Mouse (Mus musculus) MEL (cell line): ENCODE measurements around the gene Gphb5. TPM values are rescaled to one million over a fixed set of nuclear protein-coding genes. Genes with fewer than 3 reads are reported as not detected.
A peak's percentile ranks its signal among the peaks of the same experiment; 100 is the strongest.

Experiments used
- DNase-seq: peaks from one replicate; pipeline ENCODE4 v3.0.0; 2011; ENCODE audit warnings: low read depth, low spot score
- H3K27ac ChIP-seq: 2 replicates; pipeline ENCODE4 v1.5.1; 2012; ENCODE audit warnings: low read depth, mild to moderate bottlenecking, control low read depth, low read length, moderate library complexity; ENCODE audit not compliant: control insufficient read depth
- H3K27me3 ChIP-seq, 2 experiments: fragments of 150-350 bp in 1 of 2; sonication (generic) in 1 of 2; 2 replicates each; pipeline ENCODE4 v1.6.1; 2012; ENCODE audit warnings: low read length in 2 of 2, mild to moderate bottlenecking in 2 of 2, improper control_type of control experiment in 1 of 2, moderate library complexity in 1 of 2; ENCODE audit not compliant: insufficient read depth in 2 of 2, control insufficient read depth in 1 of 2
- H3K36me3 ChIP-seq, 2 experiments: 2 replicates each; pipeline ENCODE4 v1.6.1; 2012 to 2014; ENCODE audit warnings: low read length in 2 of 2, improper control_type of control experiment in 1 of 2, inconsistent platforms in 1 of 2, mild to moderate bottlenecking in 1 of 2; ENCODE audit not compliant: insufficient read depth in 2 of 2, control insufficient read depth in 1 of 2
- H3K4me1 ChIP-seq, 2 experiments: fragments of 150-350 bp in 1 of 2; sonication (generic) in 1 of 2; 2 replicates each; pipeline ENCODE4 v1.6.1; 2012; ENCODE audit warnings: low read length in 2 of 2, improper control_type of control experiment in 1 of 2, mild to moderate bottlenecking in 1 of 2; ENCODE audit not compliant: insufficient read depth in 2 of 2, control insufficient read depth in 1 of 2
- H3K4me3 ChIP-seq, 2 experiments: fragments of 150-350 bp in 1 of 2; sonication (generic) in 1 of 2; 2 replicates each; pipeline ENCODE4 v1.5.1; 2012; ENCODE audit warnings: low read depth in 2 of 2, low read length in 2 of 2, mild to moderate bottlenecking in 2 of 2, moderate library complexity in 2 of 2, control low read depth in 1 of 2, improper control_type of control experiment in 1 of 2; ENCODE audit not compliant: control insufficient read depth in 1 of 2, insufficient read depth in 1 of 2
- H3K79me2 ChIP-seq: 2 replicates; pipeline ENCODE4 v1.6.1; 2012; ENCODE audit warnings: mild to moderate bottlenecking, low read length, moderate library complexity; ENCODE audit not compliant: control insufficient read depth, poor library complexity, insufficient read depth
- H3K9ac ChIP-seq: 2 replicates; pipeline ENCODE4 v1.6.1; 2012; ENCODE audit warnings: low read depth, mild to moderate bottlenecking, control low read depth, low read length, moderate library complexity; ENCODE audit not compliant: control insufficient read depth, poor library complexity, severe bottlenecking
- H3K9me3 ChIP-seq: fragments of 150-350 bp; sonication (generic); replicated peaks from 2 replicates; pipeline ENCODE4 v1.6.1; 2012; ENCODE audit warnings: mild to moderate bottlenecking, low read length, improper control_type of control experiment, moderate library complexity; ENCODE audit not compliant: insufficient read depth
- CTCF ChIP-seq, 3 experiments: IDR thresholded peaks in 2 of 3; conservative IDR thresholded peaks in 1 of 3; 2 replicates each; pipeline ENCODE4 v1.5.1; 2011 to 2012; ENCODE audit warnings: low read length in 3 of 3, low read depth in 2 of 3, mild to moderate bottlenecking in 2 of 3, improper control_type of control experiment in 1 of 3, inconsistent platforms in 1 of 3, mixed read lengths in 1 of 3, moderate library complexity in 1 of 3; ENCODE audit not compliant: control insufficient read depth in 1 of 3, insufficient read depth in 1 of 3, poor library complexity in 1 of 3, severe bottlenecking in 1 of 3
- EP300 ChIP-seq, 2 experiments: IDR thresholded peaks; 2 replicates each; pipeline ENCODE4 v1.6.1; 2011; ENCODE audit warnings: improper control_type of control experiment in 2 of 2, low read length in 2 of 2, low read depth in 1 of 2, mild to moderate bottlenecking in 1 of 2
- GATA1 ChIP-seq: IDR thresholded peaks from 2 replicates; pipeline ENCODE4 v1.6.1; 2011; ENCODE audit warnings: low read depth, low read length, improper control_type of control experiment
- MEF2A ChIP-seq: IDR thresholded peaks from 2 replicates; pipeline ENCODE4 v1.6.1; 2014; ENCODE audit warnings: low read depth, mild to moderate bottlenecking, inconsistent platforms, low read length, improper control_type of control experiment; ENCODE audit not compliant: poor library complexity, insufficient replicate concordance, severe bottlenecking; ENCODE audit errors: extremely low read depth
- RAD21 ChIP-seq: IDR thresholded peaks from 2 replicates; pipeline ENCODE4 v1.6.1; 2011; ENCODE audit warnings: mild to moderate bottlenecking, low read depth, low read length, improper control_type of control experiment
- SMC3 ChIP-seq: IDR thresholded peaks from 2 replicates; pipeline ENCODE4 v1.6.1; 2011; ENCODE audit warnings: low read depth, low read length, improper control_type of control experiment
- TCF12 ChIP-seq: IDR thresholded peaks from 2 replicates; pipeline ENCODE4 v1.6.1; 2014; ENCODE audit warnings: low read depth, mild to moderate bottlenecking, inconsistent platforms, low read length, improper control_type of control experiment, moderate library complexity
- USF1 ChIP-seq: IDR thresholded peaks from 2 replicates; pipeline ENCODE4 v1.6.1; 2014; ENCODE audit warnings: low read depth, mild to moderate bottlenecking, inconsistent platforms, low read length, improper control_type of control experiment, moderate library complexity
- ZC3H11A ChIP-seq: IDR thresholded peaks from 2 replicates; pipeline ENCODE4 v1.6.1; 2012; ENCODE audit warnings: low read depth, mild to moderate bottlenecking, inconsistent platforms, low read length, improper control_type of control experiment
- ZKSCAN1 ChIP-seq: IDR thresholded peaks from 2 replicates; pipeline ENCODE4 v1.6.1; 2012; ENCODE audit warnings: low read depth, mild to moderate bottlenecking, inconsistent platforms, low read length, improper control_type of control experiment, moderate library complexity
- ZMIZ1 ChIP-seq: IDR thresholded peaks from 2 replicates; pipeline ENCODE4 v1.6.1; 2012; ENCODE audit warnings: low read depth, mild to moderate bottlenecking, inconsistent platforms, low read length, improper control_type of control experiment, moderate library complexity
- ZNF384 ChIP-seq: IDR thresholded peaks from 2 replicates; pipeline ENCODE4 v1.6.1; 2012; ENCODE audit warnings: low read depth, mild to moderate bottlenecking, inconsistent platforms, low read length, improper control_type of control experiment
- polyA plus RNA-seq, 2 experiments: library from polyadenylated mRNA; stranded (reverse) in 1 of 2; unstranded in 1 of 2; fragments of >175 nt in 1 of 2; fragments of >200 nt in 1 of 2; gene quantifications; 2 replicates each; pipeline versions ENCODE4 v1.2.1 to v1.2.4; 2012; ENCODE audit warnings: low replicate concordance in 2 of 2, low read depth in 1 of 2; ENCODE audit not compliant: insufficient read length in 2 of 2, insufficient read depth in 1 of 2, missing spikeins in 1 of 2
- total RNA-seq: library from RNA; depleted of rRNA; stranded (reverse); fragments of 300-350 nt; gene quantifications from 2 replicates; pipeline ENCODE4 v1.2.3, GENCODE M21; 2012

Gphb5 gene
- total and polyA plus RNA-seq, 3 experiments, result not detected

DNA sequence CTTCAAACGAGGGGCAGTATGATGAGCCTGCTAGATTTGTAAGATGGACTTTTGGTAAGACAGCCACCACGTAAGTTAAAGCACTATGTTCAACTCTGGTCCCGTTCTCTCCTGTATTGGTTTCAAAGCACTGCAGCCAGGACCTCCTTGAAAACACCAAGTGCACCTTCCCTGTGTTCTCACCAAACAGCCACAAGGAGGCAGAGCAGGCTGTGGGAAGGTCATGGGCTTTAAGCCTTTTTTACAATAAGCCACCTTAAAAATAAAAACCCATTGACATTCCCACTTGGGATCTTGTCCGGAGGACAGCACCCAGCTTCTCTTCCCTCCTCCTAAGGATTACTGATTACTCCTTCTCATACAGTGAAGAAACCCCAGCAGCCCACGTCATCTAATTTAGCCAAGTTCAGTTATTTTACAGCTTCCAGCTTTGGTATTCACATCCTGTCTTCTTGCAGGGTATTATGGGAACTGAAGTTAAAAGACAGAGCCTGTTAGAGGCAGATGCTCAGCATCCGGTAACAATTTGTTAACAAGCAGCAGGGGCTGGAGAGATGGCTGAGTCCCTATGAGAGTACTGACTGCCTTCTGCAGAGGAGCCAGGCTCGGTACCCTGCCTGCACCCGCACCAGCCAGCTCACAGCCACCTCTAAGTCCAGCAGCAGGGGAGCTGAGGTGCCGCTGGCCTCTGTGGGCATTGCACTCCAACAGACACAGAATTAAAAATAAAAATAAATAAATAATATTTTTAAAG is 47.6 kb upstream of the Gphb5 start:
- TF ChIP-seq RAD21 (peak; percentile 62), SMC3 (peak; percentile 76), CTCF (IDR thresholded peaks at IDR 0.05 in 2 of 3, conservative IDR thresholded peaks at IDR 0.05 in 1 of 3; ENCODE audit: control insufficient read depth in 1 of 3, insufficient read depth in 1 of 3, low read depth in 2 of 3, low read length in 3 of 3, poor library complexity in 1 of 3, severe bottlenecking in 1 of 3) (peak; percentile 35 to 62 (median 57)), ZNF384 (no peak), ZMIZ1 (no peak), ZKSCAN1 (no peak), GATA1 (no peak), ZC3H11A (peak; percentile 34)
- Histone ChIP-seq H3K9me3 (no peaks in the 10 kb centered on the region), H3K9ac (no peak overlapping the region), H3K27ac (no peak overlapping the region), H3K27me3 (no peaks in the 10 kb centered on the region), H3K4me3 (no peak overlapping the region), H3K79me2 (no peaks in the 10 kb centered on the region), H3K36me3 (peaks cover 0 to 5% of the 10 kb centered on the region in 2 experiments; a peak in 3 of 4 replicates), H3K4me1 (no peaks in the 10 kb centered on the region)
- peak; percentile 42 for DNase-seq

DNA sequence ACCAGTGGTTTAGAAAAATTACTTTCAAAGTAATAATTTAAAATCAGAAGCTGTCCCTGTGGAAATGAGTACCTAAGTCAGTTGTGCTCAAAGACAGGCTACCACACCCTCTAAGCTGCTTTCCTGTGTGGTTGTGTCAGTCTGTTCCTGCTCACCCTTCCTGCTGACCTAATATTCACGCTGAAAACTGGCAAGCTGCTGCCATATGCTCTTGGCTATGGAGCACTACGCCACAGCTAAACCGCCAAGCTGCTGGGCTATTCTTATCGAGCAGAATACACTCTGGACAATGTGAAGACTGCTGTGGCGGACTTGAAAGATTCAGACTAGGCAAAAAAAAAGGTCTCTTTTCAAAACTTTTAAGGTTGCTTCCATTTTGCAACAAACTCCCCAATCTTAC is 44.0 kb upstream of the Gphb5 start:
- no peaks in the 10 kb centered on the region for H3K9me3 ChIP-seq
- TF ChIP-seq TCF12 (no peak), USF1 (no peak), SMC3 (no peak)
- no peak overlapping the region for H3K9ac ChIP-seq

DNA sequence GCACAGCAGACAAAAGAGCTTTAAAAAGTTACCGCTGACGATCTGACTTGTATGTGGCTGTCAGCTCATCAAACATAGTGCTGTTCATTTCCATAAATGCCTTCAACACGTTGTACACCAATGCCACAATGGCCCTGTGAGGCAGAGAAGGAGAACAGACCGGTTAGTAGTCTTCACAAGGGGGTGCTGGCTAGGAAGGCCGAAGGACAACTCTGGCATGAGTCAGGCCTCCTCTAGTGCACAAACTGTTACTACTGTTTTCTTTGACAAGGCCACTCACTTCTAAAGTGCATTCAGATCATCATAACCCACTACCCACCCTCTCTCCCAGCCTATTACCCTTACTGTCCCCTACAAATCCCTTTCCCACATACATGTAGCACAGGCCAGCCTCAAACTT is 43.1 kb upstream of the Gphb5 start:
- DNase-seq, result no peak
- H3K27me3 ChIP-seq, result no peaks in the 10 kb centered on the region
- H3K4me3 ChIP-seq, result no peak overlapping the region
- no peaks in the 10 kb centered on the region for H3K4me1 ChIP-seq
- no peaks in the 10 kb centered on the region for H3K9me3 ChIP-seq
- TF ChIP-seq MEF2A, result no peak
- no peak for TF ChIP-seq EP300 (IDR thresholded peaks at IDR 0.05; ENCODE audit: low read depth in 1 of 2, low read length in 2 of 2)
- TF ChIP-seq ZMIZ1, result no peak
- no peaks in the 10 kb centered on the region for H3K79me2 ChIP-seq
- no peak overlapping the region for H3K9ac ChIP-seq
- no peak overlapping the region for H3K27ac ChIP-seq
- H3K36me3 ChIP-seq, result peaks cover 2 to 5% of the 10 kb centered on the region in 2 experiments; a peak in 2 of 4 replicates

More for the DNA sequence above, 44.0 kb upstream of the Gphb5 start:
- Histone ChIP-seq H3K4me3 (no peak overlapping the region), H3K4me1 (no peaks in the 10 kb centered on the region), H3K27ac (no peak overlapping the region), H3K27me3 (no peaks in the 10 kb centered on the region), H3K79me2 (no peaks in the 10 kb centered on the region), H3K36me3 (peaks cover 2 to 5% of the 10 kb centered on the region in 2 experiments; a peak in 3 of 4 replicates)
- no peak for DNase-seq
